Mouse (Mus musculus): ENCODE measurements around the gene Tnfsf12. TPM values are rescaled to one million over a fixed set of nuclear protein-coding genes. Genes with fewer than 3 reads are reported as not detected.

The Tnfsf12 gene
- total RNA-seq, 1 experiment from 2014 or later, result not detected

DNA sequence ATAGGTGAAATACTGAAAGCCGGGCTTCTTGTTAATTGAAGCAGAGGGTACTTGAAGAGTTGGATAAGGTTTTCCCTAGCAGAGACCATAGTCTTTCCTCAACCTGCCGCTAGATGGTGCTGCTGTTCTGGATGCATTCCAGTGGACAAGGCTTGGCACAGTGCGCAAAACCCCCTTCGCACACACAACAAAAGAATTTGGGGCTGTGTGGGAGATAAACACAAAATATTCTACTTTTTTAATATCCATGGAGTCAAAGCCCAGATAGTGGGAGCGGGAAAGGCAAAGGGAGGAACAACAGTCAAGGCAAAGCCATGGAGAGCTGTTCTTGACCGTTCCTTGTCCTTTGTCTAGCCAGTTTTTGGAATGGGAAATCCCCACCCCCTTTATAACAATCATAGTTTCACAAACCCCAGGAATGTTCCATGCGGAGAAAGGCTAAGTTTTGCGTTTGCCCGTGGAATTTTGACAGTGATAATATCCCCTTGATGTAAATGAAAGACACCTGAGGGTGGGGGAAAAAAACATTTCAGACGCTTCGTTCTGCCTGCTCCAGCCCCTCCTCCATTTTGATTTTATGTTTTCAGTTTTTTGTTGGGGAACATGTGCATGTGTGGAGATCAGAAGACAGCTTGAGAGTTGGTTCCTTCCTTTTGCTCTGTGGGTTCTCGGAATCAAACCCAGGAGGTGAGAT lies 12.7 kb downstream of the Tnfsf12 start:
- ATAC-seq (replicated peaks; ENCODE audit: low read depth, poor library complexity, severe bottlenecking), result peak; percentile 60

DNA sequence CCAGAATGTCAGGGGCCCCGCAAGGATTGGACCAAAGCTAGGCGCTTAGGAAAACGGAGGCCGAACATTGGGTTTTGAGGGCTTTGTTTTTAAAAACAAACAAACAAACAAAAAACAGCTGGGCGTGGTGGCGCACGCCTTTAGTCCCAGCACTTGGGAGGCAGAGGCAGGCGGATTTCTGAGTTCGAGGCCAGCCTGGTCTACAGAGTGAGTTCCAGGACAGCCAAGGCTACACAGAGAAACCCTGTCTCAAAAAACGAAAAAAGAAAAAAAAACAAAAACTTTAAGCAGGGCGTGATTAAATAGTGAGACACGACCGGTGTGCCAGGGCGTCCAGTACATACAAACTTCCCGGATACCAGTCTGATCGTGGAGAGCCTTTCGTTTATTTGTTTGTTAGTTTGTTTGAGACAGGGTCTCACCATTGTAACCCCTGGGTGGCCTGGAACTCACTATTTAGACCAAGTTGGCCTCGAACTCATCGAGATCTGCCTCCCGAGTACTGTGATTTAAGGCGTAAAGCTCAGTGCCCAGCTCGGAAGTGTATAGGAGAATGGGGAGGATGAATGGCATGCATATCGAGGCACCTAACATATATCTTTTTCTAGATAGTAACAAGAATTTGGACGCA lies 13.3 kb downstream of the Tnfsf12 start:
- no peak for ATAC-seq (replicated peaks; ENCODE audit: low read depth, poor library complexity, severe bottlenecking)

DNA sequence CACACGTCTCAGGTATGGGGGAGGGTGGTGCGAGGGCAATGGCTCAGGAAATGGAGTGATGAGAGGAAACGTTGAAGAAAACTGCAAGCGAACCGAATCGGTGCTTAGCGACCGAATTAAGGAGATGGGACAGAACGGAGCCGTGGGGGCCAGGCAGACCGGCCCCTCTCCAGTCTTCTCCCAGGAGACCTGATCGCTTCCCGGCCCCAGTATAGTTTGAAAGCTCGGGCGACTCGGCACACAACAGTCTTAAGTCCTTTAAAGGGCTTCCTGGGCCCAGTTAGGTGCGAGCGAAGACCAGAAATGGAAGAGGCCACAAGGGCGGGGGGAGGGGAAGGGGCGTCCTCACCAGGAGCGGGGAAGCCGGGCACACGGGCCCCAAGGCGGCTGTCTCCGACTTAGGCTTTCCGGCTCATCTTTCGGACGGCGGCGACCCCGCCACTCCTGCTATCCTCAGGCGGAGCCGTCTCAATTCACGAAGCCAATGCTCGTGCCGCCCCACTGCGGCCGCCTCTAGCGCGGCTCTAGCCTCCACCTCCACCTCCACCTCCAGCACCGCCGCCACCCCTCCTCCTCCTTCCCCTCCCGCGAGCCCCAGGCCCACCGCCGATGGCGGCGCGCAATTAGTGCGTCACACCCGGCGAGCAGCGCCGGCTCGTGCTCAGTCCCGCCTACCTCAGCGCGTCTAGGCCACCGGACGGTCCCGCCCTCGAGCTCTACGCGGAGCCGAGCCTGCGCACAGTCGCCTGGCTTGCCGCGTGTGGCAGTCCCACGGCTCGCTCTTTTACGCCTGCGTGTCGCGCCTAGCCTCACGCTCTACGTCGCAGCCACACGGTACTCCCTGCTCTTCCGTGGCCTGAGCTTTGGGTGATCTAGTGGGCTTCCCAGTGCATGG lies 14.1 kb downstream of the Tnfsf12 start, which contains the start of gene Senp3:
Senp3 (minus strand) TSS at position 771 of the 895 bp plus-strand sequence.
- peak; percentile 88 for ATAC-seq (replicated peaks; ENCODE audit: low read depth, poor library complexity, severe bottlenecking)

DNA sequence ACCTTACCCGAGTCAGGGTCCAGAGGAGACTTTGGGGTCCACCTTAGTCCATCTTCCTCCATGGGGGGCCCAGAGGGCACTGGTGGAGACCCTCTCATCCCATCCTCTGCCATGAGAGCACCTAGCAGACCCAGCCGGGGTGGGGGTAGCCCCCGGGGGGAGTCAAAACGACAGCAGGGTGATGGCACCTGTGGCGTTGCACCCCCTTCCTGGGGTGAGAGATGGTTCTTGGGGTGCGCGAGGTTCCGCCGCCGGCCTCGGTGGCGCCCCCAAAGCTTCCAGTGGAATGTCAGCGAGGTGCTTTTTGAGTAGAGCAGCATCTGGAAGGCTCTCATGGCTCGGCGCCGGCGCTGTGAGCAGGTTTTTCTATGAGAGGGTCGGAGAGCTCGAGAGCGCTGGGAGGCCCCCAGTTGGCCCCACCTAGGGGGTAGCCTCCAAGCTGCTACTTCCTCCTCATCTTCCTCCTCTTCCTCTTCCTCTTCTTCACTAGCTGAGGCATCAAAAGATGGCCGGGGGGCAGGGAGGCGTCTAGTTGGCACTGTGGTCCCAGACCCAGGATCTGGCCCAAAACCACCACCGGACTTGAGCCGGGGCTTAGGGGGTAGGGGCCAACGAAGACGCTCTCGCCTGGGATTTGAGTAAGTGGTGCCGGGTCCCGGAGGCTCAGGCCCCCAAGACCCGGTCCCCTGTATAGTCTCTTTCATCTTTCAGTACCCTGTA lies 15.4 kb downstream of the Tnfsf12 start:
- ATAC-seq (replicated peaks; ENCODE audit: low read depth, poor library complexity, severe bottlenecking), result no peak

DNA sequence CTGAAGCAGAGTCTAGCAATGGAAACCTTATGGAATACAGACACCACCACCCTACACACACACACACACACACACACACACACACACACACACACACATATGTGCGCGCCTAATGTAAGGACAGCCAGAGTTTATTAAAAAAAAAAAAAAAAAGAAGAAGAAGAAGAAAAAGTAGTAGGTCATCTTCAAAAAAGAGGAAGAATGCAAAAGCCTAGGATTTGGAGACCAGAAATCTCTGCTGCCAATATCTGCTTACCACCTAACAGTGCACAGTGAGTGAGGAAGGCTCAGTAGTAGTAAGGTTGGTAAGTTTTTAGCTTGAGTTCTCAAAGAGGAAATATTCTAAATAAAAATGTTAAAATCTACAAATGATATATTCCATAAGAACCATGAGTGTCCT lies 16.5 kb downstream of the Tnfsf12 start:
- ATAC-seq (replicated peaks; ENCODE audit: low read depth, poor library complexity, severe bottlenecking), result no peak

DNA sequence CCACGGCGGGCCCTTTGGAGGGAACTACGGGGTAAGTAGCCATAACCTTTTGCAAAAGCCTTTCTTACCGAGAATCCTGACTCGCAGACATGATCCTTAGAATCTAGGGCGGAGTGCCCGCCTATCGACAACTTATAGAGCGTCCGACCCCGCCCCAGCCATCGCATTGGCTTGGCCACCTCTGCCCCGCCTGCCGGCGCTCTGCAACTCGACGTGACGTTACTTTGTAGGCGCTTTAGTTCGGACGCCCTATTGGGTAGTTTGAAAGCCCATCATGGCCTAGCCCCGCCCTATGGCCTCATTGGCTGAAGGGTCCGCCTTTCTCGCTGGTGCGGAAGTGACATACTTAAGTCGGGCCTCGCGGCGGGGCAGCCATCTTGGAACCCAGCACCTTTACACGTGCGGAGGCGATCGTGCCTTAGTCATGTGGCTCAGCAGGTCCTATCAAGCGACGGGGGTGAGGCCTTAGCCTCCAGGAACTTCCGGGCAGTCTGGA lies 23.4 kb downstream of the Tnfsf12 start, which contains the start of gene Eif4a1:
Eif4a1 (minus strand) TSS at position 213 of the 496 bp plus-strand sequence.
- ATAC-seq (replicated peaks; ENCODE audit: low read depth, poor library complexity, severe bottlenecking), result peak; percentile 88

DNA sequence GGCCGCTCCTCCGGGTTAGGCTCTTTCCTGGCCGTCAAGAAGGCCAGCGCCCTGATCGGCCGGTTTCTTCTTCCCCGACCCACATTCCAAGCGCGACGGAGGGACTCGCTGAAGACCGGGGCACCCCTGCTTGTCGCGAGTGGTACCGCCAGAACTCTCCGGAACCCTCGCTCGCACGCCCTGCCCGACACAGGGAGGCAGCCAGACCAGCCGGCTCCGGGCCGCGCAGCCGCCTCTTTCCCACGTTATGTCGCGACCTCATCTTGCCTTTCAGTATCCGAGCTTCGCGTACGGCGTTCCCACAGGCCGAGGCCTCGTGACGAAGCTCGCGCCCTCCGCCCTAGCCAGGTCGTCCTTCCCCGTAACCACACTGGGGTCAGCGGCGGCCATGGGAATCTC lies 23.9 kb downstream of the Tnfsf12 start:
- peak; percentile 7; the same call in 1 of the 2 replicates for ATAC-seq (replicated peaks; ENCODE audit: low read depth, poor library complexity, severe bottlenecking)

DNA sequence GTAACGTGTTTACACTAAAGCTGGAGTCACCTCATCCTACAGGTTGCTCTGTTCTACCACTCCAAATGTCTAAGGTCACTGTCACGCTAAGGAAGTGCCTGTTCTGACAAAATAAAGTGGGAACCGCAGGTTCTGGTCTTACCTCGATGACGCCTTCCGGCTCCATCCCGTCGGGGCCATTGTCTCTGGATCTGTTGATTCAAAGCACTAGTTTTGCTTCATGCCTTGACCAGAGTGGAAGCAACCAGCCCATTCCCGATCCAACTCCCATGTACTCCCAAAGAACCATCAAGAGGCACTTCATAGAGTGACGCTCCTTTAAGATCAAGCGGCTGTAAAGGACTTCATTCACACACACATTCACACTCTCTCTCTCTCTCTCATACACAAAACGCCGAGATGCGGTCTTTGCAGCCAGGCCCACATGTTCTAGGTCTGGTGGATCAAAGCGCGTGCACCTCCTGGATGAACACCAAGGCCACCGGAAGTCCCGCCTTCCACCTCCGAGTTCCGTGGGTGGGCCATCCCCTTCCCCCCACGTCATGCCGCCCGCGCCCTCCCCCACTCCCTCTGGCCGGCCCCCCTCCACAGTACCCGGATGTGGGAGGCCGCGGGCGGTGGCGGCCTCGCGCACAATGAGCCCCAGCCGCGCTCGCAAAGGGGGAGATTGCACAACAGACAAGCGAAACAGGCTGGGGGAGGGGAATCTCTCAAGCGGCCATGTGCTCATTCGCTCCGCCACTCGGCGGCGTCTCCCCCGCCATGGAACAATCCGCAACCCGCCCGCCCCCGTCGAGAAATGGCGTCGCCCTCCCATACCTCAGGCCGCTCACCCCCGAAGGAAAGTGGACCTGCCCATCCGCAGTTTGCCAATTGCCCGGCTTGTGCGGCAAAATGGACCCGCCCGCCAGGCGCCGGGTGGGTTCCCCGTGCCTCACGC lies 24.6 kb downstream of the Tnfsf12 start:
- ATAC-seq (replicated peaks; ENCODE audit: low read depth, poor library complexity, severe bottlenecking), result peak; percentile 54

DNA sequence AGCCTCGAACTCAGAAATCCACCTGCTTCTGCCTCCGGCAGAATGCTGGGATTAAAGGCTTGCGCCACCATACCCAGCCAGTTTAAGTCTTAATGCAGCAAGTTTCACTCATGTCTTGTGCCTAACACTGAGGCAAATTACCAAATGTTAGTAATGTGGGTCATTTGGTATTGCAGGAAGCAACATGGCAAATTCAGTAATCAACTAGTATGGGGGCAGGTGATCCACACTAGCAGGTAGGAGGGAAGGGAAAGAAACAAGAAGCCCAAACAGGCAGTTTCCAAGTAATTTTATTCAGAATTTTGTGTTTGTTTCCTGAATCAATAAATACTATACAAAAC lies 29.0 kb downstream of the Tnfsf12 start:
- no peak for ATAC-seq (replicated peaks; ENCODE audit: low read depth, poor library complexity, severe bottlenecking)

DNA sequence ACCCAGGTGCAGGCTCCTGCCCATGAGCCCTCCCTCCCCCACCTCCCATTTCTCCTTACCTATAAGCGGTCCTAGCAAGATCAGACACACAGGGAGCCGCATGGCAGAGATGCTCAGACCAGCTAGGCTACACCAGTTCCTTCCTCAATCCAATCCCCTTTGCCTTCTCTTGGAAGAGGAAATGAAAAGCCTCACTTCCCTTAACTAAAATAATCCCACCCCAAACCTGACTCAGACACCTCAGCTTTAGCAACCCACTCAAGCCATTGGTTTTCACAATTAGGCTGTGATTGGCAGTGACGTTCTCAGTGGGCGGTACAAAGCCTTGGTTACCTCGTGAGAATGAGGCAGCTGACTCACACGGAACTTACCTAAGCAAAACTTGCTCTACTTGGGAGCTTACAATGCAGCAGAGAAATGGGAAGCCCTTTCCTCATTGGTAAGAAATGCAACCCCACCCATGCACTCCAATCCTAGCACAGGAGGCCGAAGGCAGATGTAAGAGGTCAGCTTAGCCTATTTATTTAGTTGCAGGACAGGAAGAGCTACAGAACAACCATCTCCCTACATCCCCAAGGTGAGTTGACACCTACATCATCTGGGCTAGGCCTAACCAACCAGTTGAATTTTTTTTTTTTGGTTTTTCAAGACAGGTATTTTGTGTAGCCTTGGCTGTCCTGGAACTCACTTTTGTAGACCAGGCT lies 29.5 kb downstream of the Tnfsf12 start, which contains the start of gene Cd68:
Cd68 (minus strand) TSS at position 193 of the 704 bp plus-strand sequence.
- peak; percentile 36 for ATAC-seq (replicated peaks; ENCODE audit: low read depth, poor library complexity, severe bottlenecking)

DNA sequence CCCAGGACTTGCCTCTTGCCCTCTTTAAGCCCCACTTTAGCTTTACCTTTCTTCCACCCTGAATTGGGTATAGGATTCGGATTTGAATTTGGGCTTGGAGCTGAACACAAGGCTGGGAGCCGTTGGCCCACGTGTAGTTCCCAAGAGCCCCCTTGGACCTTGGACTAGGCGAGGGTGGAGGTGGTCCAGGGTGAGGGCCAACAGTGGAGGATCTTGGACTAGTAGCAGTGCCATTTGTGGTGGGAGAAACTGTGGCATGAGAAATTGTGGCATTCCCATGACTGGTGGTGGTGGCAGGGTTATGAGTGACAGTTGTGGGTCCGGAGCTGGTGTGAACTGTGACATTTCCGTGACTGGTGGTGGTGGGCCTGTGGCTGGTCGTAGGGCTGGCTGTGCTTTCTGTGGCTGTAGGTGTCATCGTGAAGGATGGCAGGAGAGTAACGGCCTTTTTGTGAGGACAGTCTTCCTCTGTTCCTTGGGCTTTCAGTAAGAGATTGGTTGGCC lies 30.1 kb downstream of the Tnfsf12 start:
- no peak for ATAC-seq (replicated peaks; ENCODE audit: low read depth, poor library complexity, severe bottlenecking)

DNA sequence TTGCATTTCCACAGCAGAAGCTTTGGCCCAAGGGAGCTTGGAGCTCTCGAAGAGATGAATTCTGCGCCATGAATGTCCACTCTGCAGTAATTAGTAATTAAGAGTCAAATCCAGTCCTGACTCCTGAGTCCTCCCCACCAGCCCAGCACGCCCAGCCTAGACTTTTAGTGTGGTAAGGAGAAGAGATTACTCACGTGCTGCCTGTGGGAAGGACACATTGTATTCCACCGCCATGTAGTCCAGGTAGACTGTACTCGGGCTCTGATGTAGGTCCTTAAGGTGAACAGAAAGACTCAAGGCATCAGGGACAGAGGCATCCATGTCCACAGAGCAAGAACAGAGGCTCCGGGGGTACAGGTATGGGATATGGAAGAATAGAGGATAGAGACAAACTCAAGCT lies 30.8 kb downstream of the Tnfsf12 start:
- no peak for ATAC-seq (replicated peaks; ENCODE audit: low read depth, poor library complexity, severe bottlenecking)

DNA sequence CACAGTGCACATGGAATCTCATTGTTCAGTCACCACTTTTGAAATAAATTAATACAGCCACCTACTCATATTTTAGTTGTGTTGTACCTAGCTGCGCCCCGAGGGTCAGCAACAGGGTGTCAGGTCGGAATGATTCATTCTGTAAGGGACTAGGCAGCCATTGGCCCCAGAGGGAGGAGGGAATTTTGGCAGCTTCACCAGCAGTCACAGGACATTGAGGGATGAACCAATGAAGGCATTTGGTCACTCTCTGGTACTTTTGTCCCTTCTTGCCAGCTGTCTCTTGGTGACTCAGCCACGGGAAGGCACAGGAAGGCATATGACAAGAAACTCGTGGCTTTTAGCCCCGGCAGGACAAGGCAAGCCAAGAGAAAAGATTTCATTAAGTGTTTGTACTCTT lies 31.9 kb downstream of the Tnfsf12 start:
- no peak for ATAC-seq (replicated peaks; ENCODE audit: low read depth, poor library complexity, severe bottlenecking)

DNA sequence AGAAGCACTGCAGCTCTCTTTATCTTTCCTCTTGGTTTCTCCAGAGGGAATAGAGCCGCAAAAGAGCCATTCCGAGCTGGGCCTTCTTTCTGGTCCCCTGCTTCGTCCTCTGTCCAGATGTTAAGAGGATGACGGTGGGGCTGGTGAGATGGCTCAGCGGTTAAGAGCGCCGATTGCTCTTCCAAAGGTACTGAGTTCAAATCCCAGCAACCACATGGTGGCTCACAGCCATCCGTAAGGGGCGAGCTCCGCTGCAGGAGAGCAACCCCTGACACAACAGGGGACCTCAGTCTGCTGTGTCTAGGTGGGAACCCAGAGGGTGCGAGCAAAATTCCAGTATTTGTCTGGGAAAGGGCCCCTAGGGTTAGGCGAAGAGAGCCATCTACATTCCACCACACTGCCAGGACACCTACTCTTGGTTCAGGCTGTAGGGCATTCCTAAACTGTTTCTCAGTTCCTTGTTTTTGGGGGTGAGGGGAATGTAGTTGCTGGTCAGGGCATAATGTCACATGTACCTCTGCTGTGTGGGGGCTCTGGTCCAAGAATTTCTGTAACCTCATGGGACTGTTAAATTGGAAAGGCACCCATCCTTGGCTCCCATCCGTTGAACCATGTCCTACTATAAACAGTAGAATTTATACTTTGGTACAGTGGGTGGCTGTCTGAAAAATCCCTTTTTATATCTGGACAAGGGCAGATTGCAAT lies 32.5 kb downstream of the Tnfsf12 start:
- ATAC-seq (replicated peaks; ENCODE audit: low read depth, poor library complexity, severe bottlenecking), result no peak

DNA sequence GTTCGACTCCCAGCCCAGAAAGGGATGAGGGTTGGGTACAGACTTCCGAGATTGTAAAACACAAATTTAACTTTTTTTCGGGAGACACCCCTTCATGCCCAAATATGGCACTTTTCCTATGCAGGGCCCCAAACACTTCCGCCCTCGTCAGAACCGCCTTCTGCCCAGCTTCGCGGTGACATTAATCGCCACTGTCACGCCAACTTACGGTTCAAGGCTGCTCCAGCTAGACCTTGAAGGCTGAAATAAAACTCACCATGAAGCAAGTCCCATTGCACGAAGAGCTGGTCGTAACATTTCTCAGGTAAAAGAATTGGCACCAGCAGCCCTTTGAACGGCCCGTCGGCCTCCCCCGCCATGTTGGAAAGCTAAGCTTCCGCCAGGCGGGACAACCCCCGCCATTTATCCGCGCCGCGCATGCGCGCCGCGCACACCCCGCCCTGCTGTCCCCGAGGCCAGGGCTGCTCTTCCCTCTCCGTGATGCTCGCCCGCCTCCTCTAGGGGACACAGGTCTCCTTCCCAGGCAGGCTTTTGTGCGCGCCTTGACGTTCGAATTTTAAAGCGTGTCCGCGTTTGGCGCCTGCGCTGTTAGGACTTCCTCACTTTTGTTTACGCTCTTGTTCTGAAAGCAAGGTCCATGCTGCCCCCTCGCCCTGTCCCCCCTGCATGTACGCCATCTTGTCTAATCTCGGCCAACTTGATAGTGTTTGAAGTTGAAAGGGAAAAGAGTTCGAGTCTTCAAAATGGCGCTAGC lies 33.3 kb downstream of the Tnfsf12 start, which contains the start of gene Mpdu1:
Mpdu1 (minus strand) TSS at position 430 of the 754 bp plus-strand sequence.
- peak; percentile 80 for ATAC-seq (replicated peaks; ENCODE audit: low read depth, poor library complexity, severe bottlenecking)

DNA sequence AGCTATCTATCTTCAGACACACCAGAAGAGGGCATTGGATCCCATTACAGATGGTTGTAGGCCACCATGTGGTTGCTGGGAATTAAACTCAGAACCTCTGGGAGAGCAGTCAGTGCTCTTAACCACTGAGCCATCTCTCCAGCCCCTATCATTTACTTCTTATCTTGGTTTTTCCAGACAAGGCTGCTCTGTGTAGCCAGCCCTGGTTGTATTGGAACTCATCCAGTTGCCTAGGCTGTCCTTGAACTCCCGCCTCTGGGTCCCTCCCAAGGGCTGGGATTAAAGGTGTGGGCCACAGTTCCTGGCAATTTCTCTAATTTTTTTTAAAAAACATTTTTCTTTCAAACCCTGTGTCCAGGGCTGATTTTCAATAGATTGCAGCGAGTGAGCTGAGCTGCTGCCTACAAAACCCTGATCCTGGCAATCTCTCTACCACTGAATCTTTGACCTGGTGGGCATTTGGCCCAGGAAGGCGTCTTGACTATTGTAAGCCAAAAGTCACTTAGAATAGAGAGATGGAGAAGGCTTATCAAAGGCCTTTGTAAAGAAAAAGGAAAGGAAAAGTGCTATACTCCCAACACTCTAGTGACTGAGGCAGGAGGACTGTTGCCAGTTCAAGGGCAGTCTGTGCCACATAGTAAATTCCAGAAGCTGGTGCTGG lies 34.3 kb downstream of the Tnfsf12 start:
- no peak for ATAC-seq (replicated peaks; ENCODE audit: low read depth, poor library complexity, severe bottlenecking)

Measured in common myeloid progenitor, adult 5-6 weeks (primary cell).